Mouse (Mus musculus): ENCODE measurements at regions not wholly inside any gene's neighbourhood (a gene's known extent, or its start where the extent isn't known, plus 50 kb on each side); places are given as distances from the start of the nearest gene placed in this dataset.

- TF ChIP-seq HCFC1 (IDR thresholded peaks at IDR 0.05; ENCODE audit: borderline replicate concordance, insufficient read depth, low read length): no peak
- TF ChIP-seq CHD2 (IDR thresholded peaks at IDR 0.05; ENCODE audit: low read depth, low read length): no peak
Observed at GRCm38 (mm10) chr13:5289753-5290449, 571.4 kb upstream of the Klf6 start.

All from ES-E14 (cell line).